Mouse (Mus musculus) retina, adult 2 months (tissue): ENCODE data around the gene Kctd10.

Experiments used
- DNase-seq: peaks from one replicate; pipeline ENCODE4 v3.0.0-alpha.2; 2012; ENCODE audit warnings: low read depth, low spot score

Kctd10 gene

DNA sequence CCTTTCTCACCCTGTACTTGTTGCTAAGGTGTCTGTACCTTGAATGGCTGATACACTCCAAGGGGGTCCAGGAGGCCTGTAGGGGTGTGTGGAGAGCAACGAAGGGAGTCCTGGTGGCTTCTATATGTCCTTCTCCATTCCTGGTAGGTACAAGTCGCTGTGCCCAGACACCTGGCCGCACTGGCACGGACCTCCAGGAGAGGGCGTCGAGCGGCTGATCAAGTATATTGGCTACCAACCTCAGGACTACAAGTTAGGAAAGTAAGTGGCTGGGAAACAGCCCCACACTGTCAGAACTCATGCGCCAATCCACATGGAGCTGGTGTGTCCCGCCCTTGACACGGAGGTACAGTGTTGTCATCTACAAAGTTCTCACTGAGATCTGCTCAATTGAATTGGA is 28.8 kb downstream of the Kctd10 start:
- no peak for DNase-seq

DNA sequence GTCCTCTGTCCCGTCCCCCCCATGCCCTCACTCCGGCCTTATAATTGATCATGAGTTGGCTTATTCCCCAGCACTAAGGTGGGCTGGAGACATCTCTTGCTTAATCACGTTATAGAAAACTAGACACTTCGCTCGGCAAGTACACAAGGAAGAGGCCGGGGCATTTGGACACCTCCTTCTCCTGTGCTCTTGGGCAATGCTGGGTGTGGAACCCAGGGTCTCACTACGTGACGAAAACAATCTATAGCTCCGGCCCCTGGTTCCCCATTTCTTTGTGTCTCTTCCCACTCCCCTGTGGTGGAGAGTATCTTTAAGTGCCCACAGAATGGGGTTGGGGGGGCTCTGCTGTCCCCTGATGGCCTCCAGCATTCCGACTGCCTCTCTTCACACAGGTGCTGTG is 33.3 kb downstream of the Kctd10 start:
- DNase-seq: no peak

DNA sequence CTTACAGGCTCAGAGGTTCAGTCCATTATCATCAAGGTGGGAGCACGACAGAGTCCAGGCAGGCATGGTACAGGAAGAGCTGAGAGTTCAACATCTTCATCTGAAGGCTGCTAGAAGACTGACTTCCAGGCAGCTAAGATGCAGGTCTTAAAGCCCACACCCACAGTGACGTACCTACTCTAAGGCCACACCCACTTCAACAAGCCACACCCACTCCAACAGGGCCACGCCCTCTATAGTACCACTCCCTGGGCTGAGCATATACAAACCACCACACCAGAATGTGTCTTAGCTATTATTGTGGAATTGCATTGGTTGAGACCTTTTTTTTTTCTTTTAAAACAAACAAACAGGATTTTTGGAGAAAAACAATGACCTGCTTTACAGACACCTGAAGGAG is 34.8 kb downstream of the Kctd10 start:
- DNase-seq: no peak

DNA sequence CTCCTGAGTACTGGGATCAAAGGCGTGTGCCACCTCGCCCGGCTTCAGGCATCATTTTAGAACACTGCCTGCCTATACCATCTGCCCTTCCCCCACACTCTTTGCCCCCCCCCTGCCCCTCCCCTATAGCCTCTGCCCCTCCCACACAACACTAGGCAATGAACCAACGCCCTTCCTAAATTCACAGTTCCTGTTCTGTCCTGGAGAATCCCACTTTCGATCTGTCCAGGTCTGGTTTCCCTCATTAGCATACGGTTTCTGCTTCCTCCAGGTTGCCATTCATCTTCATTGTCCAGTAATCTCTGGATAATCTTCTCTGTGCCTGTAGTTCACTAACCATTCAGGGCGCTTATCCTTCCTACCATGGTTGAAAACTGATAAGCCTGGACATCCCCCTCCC is 36.7 kb downstream of the Kctd10 start:
- no peak for DNase-seq

DNA sequence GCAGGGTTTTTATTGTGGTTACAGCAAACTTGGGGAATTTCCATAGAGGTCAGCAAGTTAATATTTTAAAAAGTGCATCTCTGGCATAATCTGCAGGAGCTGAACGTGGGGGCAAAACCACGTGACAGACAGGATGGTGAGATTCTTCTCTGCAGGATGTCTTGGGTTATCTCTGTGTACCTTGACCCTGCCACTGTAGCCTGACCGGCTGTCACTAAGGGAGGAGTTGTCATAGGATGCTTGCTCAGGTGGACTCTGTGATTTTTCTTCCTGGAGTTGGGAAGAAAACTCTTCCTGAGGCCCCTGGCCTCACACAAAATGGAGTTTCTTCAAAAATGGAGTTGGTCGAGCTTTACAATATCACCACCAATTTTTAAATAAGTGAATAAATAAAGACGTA is 37.3 kb downstream of the Kctd10 start:
- DNase-seq: no peak

DNA sequence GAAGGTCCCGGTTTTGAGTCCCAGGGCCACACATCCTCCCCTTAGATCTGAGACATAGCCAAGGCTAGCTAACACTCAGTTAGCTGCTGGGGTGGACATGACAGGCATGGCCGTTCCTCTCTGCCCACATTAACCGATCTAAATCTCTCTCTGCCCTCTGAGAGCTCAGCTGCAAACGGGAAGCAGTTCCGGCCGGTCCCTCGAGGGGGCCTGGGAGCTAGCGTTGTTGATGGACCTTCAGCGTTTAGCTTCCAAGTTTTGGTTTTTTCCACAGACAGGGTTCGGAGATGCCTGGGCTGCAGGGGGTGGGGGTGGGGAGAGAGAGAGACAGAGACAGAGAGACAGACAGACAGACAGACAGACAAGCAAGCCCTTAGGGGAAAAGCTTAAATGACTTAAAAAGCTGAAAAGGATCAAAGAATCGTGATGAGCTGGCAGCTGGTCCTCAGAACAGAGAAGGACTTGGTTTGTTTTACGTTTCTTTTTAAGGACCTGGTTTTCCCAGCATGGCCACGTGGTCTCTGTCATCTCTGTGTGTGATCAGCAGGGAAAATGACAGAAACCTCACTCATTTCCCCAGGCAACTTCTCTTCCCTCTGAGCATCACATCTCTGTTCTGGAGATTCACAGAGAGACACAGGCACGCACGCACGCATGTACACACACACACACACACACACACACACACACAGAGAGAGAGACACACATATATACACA is 56.4 kb downstream of the Kctd10 start:
- no peak for DNase-seq

DNA sequence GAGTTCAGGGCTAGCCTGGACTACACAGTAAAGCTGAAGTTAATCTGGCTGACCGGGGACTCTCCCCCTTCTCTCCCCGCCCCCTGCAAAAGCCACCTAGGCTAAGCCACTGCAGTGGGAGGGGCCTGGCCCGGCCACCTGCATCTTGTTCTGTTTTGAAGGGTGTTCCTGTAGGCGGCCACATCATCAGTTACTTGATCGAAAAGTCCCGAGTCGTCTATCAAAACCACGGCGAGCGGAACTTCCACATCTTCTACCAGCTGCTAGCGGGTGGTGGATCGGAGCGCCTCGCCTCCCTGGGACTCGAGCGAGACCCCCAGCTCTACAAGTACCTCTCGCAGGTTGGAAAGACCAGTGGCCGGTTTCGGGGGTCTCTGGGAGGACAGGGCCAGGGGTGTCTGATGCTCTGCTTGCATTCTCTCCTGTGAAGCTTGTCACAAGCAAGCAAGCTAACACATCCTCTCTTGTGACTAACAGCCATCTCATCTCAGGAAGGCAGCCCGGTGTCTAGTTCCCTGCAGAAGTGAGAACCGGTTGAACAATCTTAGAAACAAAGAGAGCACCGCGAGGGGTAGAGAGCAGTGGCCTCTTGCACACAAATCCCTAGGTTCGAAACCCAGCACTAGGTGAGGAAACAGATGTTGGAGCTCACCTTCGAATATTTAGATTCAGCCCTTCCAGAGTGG is 57.1 kb downstream of the Kctd10 start:
- DNase-seq: no peak
